Mouse (Mus musculus) right cerebral cortex, adult 18-20 months (tissue): Measurements from ENCODE around the gene Akap2.
A peak's percentile ranks its signal among the peaks of the same experiment; 100 is the strongest.

Source experiments
- DNase-seq: peaks from one replicate; pipeline ENCODE4 v3.0.0; 2022; ENCODE audit warnings: mixed read lengths

The Akap2 gene

DNA sequence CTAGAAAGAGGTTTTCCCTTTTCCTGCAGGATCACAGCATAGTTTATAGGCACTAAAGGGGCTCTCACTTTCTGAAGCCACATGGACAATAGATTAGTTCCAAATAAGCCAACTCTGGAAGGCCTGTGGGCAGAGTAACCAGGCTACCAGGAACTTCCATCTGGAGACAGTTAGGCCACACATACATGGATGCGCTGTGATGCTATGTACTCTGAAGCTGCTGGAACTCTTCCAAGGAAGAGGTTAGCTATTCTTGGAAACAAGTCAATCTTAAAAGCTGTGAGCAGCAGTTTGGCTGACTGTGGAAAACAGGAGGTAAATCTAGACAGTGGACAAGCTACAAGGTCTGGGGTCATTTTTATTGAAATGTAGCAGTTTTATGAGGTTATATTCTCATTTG is 46.9 kb downstream of the Akap2 start:
- no peak for DNase-seq

GRCm38 (mm10) chr4:57764926-57765325 is 47.5 kb downstream of the Akap2 start:
- DNase-seq = no peak

- DNase-seq = no peak
Measured at GRCm38 (mm10) chr4:57765806-57766205, 48.3 kb downstream of the Akap2 start.

GRCm38 (mm10) chr4:57769007-57769406 is 51.5 kb downstream of the Akap2 start:
- no peak for DNase-seq

DNA sequence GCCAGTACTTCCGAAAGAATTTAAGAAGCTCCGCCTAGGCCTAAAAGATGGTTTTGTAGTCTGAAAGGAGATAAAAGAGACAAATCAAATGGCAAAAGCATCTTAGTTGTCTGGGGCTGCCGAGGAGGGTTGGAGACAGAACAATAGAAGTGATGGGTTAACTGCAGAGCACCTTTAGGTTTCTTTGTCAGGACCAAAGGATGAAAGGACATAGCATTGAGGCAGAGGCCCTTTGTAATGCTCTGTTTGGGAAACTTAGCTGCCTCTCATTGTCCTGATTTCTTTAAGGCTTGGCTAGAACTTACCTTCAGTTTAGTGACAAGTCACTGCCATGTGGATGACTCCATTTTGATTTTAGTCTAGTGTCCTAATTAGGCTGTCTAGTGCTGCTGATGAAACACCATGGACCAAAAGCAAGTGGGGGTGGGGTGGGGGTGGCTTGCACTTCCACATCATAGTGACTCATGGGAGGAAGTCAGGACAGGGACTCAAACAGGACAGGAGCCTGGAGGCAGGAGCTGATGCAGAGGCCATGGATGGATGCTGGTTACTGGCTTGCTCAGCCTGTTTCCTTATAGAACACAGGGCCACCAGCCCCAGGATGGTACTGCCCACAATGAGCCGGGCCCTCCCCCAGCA is 52.8 kb downstream of the Akap2 start:
- no peak for DNase-seq

DNA sequence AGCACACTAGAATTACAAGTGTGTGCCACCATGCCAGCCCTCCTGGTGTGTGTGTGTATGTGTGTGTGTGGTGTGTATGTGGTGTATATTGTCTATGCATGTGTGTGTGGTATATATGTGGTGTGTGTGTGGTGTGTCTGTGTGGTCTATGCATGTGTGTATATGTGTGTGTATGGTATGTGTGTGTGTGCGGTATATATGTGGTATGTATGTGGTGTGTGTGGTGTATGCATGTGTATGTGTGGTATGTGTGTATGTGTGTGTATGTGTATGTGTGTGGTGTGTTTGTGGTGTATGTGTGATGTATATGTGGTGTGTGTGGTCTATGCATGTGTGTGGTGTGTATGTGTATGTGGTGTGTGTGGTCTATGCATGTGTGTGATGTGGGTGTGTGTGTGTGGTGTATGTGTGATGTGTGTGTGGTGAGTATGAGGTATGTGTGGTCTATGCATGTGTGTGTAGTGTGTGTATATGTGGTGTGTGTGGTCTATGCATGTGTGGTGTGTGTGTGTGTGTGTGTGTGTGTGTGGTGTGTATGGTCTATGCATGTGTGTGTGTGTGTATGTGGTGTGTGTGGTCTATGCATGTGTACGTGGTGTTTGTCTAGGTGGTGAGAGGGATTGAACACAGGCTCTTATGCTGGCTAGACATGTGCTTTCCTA is 54.2 kb downstream of the Akap2 start:
- no peak for DNase-seq

DNA sequence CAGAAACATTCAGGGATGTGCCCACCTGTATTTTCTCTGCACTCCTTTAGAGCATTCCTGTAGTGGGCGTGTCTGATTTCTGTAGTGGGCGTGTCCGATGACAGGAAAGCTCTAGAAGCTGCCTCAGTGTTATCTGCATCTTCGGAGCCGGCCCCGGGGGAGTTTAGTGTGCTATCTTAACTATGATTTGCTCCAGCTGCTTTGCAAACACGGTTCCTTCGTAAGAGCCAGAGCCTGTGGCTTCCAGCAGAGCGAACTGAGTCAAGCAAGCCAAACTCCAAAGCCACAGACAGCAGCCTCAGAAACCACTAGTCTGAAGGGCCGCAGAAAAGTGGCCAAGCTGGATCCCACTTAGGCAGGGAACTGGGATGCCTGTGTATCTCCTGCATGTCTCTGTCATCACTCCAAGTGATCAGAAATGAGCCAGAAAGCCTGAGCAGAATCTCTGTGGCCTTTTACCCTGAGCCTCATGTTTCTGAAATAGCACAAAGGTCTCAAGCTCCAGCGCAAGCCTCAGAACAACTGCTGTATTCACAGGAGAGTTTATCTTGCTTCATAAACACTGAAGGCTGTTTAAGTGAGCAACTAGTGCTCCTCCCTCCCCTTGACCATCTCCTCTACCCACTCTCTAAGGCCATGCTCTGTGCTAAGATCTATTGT is 55.5 kb downstream of the Akap2 start:
- DNase-seq = no peak

DNA sequence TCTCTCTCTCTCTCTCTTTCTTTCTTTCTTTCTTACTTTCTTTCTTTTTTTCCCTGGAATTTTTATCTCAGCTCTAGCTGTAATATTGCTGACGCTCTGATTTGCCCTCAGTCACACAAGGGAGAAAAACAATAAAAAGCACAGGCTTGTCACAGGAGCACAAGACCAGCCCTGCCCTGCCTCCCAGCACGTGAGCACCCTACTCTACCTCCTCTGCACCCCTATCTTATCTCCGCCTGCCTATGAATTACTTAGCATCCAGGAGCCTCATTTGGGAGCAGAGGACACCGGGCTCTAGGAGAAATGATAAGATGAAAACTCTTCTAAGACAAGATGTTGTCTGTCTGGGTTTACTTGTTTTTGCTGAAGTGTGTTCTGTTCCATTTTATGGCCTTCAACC is 57.1 kb downstream of the Akap2 start:
- DNase-seq = no peak

DNA sequence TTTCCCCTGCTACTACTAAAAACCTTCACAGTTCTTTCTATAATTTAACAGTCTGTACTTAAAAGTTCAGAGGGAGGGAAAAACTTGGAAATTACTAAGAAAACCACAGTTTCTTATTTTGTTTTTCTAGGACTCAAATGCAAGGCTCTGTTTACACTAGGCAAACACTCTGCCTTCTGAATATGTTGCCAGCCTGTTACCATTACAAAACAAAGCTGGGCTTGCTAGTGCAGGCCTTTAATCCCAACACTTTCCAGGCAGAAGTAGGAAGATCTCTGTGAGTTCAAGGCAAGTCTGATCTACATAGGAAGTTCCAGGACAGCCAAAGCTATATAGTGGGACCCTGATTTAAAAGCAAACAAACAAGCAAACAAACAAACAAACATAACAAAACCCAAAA is 58.1 kb downstream of the Akap2 start:
- no peak for DNase-seq

- DNase-seq = no peak
Measured at GRCm38 (mm10) chr4:57780403-57780802, 62.9 kb downstream of the Akap2 start.

- no peak for DNase-seq
Measured at GRCm38 (mm10) chr4:57780833-57781641, 63.6 kb downstream of the Akap2 start.

- peak; percentile 48 for DNase-seq
Measured at GRCm38 (mm10) chr4:57781994-57782393, 64.5 kb downstream of the Akap2 start.

DNA sequence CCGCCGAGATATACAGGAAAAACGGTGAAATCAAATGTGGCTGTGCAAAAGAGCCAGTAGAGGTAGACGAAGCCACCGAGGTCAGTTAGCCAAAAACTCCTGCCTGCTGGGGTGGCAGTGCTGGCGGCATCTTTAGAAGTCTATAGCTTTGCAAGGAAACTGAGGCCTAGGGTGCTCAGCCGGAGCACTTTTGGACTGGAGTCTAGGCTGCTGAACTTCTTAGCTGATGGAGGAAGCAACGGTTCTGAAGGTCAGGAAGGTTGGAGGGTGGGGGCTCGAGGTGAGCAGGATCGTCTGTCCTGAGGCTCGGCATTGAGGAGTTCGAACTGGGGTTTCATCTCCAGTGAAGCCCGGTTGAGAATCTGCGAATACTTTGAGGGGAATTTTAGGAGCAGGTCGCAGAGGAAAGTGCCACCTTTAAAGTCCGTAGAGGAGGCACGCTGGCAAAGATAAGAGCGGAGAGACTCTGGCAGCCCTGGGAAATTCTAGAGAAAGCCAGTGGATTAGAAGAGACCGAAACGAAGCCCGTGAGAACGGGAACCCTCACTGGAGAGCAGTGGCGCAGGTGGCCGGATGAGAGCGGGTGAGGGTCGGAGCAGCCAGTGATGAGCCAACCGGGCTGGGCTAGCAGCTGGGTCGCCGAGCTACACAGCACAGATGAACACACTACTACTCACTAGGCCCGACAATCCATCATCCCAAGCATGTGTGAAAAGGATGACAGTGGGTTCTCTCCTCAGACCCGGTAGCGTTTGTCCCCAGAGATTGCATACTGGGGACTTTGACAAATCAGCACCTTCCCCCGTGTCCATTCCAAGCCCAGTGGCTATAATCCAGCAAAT is 65.3 kb downstream of the Akap2 start:
- no peak for DNase-seq

DNA sequence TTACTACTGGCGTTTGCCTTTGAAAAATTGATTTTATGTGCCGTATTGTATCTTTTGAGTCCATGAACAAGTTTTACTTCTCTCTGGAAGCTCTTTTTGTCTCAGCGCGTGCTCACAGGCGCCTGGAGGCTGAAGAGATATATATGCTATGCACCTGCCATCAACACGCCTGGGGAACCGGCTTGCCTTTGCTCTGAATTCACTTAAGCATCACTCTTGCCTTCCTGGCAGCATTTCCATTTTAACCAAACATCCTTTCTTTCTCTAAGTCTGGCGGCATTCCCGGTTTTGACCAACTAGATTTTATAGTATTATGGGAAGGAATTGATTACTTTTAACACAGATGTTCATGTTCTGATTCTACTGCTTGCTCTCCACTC is 65.9 kb downstream of the Akap2 start:
- DNase-seq = no peak

DNA sequence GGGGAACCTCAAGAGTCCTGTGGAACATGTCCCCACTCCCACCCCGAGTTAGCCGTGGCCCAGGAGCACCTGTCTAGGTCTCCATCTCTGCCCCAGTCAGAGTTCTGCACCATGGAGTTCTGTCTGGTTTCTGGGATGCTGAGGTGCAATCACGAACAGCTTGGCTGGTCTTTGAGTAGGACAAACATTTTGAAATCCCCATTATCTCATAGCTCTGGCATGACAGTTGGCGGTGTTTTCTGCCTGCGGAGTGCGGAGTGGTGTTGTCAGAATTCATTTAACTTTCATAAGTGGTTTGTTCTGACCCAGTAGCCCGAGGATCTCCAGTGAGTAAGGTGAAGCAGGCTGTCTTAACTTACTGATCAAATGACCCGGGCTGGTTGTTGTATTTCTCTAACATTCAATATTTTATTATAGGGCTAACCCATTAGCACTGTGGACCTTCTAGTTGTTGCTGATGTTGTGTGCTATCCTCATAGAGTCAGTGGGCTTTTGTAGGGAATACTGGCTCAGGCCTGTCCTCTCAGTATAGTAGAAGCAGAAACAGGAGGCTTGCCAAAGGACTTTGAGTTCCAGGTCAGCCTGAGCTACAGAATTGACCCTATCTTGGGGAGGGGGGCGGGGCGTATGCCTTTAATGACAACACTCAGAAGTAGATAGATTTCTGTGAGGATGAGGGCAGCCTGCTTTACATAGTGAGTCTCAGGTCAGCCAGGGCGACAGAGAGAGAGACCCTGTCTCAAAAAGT is 66.6 kb downstream of the Akap2 start:
- no peak for DNase-seq

GRCm38 (mm10) chr4:57788709-57789108 is 71.3 kb downstream of the Akap2 start:
- peak; percentile 18 for DNase-seq

- no peak for DNase-seq
Measured at GRCm38 (mm10) chr4:57789118-57789517, 71.7 kb downstream of the Akap2 start.

DNA sequence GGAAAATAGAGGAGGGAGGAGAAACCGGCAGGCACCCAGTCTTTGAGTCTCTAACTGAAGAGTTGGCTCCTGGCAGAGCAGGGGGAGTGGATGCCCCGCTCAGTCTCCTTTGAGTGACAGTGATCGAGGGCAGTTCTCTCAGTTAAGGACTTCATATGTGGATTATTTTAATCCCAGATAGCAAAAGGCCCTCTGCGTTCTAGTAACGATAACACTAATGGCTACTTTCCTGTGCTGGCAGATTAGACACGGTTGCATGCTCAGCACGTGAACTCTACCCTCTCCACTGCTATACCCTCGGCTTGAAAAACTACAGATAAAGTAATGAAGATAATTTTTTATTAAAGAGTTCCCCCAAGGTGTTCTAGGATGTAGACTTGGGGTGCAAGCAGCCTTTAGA is 76.5 kb downstream of the Akap2 start:
- no peak for DNase-seq

DNA sequence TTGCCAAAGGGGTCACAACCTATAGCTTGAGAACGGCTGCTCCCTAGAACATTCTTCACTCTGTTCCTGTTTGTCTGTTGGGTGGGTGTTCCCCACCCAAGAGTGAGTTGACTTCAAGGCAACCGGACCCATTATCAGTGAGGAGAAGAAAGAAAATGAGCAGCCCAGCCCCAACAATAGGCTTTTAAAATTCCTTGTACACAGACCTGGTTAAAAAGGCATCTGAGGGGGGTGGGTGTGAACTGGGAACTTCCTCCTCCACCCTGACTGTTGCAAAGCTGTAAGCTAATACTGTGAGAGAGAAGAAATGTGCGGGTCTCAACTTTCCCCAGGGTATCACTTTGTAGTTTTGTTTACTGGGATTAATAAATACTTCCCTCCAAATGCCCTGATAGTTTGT is 77.1 kb downstream of the Akap2 start:
- no peak for DNase-seq

DNA sequence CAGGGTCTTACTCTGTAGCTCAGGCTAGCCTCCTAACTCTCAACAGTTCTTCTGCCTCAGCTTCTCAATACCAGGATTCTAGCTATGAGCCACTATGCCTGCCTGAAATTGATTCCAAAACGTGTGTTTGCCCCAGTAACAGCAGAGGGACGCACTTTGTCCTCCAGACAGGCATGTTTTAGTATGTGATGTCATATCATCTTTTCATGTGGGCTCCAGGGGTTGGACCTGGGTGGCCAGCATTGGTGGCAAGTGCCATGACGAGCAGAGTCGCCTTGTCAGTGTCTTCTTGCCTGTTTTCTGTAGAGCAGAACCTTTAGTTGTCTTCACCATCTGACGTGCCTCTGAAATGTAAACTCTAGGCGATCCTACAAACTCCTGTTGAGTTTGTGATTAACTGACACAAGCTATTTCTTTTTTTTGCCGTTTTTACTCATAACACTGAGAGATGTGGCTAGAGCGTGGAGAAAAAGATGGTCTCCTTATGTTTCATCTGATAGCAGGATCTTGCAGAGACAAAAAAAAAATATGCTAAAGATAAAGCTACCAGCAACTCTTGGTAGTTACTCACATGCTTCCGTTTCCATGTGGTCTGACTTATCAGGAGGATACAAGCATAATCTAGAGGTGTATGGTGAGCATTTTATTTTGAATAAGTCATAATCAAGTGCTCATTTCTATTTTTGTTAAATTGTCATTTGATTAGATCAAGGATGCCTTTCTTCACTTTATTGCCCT is 80.3 kb downstream of the Akap2 start:
- no peak for DNase-seq
